Mouse (Mus musculus) G1E-ER4 (cell line): ENCODE results near the gene Tnni2. TPM values are rescaled to one million over a fixed set of nuclear protein-coding genes. Genes with fewer than 3 reads are reported as not detected.

Source experiments
- GATA1 ChIP-seq: IDR thresholded peaks from one replicate; pipeline ENCODE4 v1.8.0; 2012; ENCODE audit warnings: low read length, inconsistent platforms
- polyA plus RNA-seq: library from polyadenylated mRNA; stranded (reverse); fragments of >175 nt; gene quantifications from 2 replicates; pipeline ENCODE4 v1.2.3, GENCODE M21; 2012

Gene Tnni2
- polyA plus RNA-seq, 1 experiment = not detected

- TF ChIP-seq GATA1 = no peak
Observed at GRCm38 (mm10) chr7:142470808-142471413, 29.3 kb downstream of the Tnni2 start.

- no peak for TF ChIP-seq GATA1
Observed at GRCm38 (mm10) chr7:142471414-142471861, 29.8 kb downstream of the Tnni2 start.

- no peak for TF ChIP-seq GATA1
Observed at GRCm38 (mm10) chr7:142471884-142472570, 30.4 kb downstream of the Tnni2 start.

- TF ChIP-seq GATA1 = no peak
Observed at GRCm38 (mm10) chr7:142472936-142473335, 31.3 kb downstream of the Tnni2 start.

GRCm38 (mm10) chr7:142473476-142473875 lies 31.9 kb downstream of the Tnni2 start:
- no peak for TF ChIP-seq GATA1

- TF ChIP-seq GATA1 = no peak
Observed at GRCm38 (mm10) chr7:142474799-142475198, 33.2 kb downstream of the Tnni2 start.

- TF ChIP-seq GATA1 = no peak
Observed at GRCm38 (mm10) chr7:142475641-142476040, 34.0 kb downstream of the Tnni2 start.

- TF ChIP-seq GATA1 = no peak
Observed at GRCm38 (mm10) chr7:142476271-142476670, 34.7 kb downstream of the Tnni2 start.

GRCm38 (mm10) chr7:142476795-142477452 lies 35.3 kb downstream of the Tnni2 start:
- TF ChIP-seq GATA1 = no peak

- TF ChIP-seq GATA1 = no peak
Observed at GRCm38 (mm10) chr7:142478001-142478400, 36.4 kb downstream of the Tnni2 start.

- no peak for TF ChIP-seq GATA1
Observed at GRCm38 (mm10) chr7:142478574-142478973, 37.0 kb downstream of the Tnni2 start.

GRCm38 (mm10) chr7:142479307-142479706 lies 37.7 kb downstream of the Tnni2 start:
- TF ChIP-seq GATA1 = no peak

GRCm38 (mm10) chr7:142479886-142480285 lies 38.3 kb downstream of the Tnni2 start:
- no peak for TF ChIP-seq GATA1

GRCm38 (mm10) chr7:142480661-142481060 lies 39.1 kb downstream of the Tnni2 start:
- no peak for TF ChIP-seq GATA1

- TF ChIP-seq GATA1 = no peak
Observed at GRCm38 (mm10) chr7:142481186-142481567, 39.6 kb downstream of the Tnni2 start.

GRCm38 (mm10) chr7:142481568-142482255 lies 40.1 kb downstream of the Tnni2 start:
- TF ChIP-seq GATA1 = no peak
